Mouse (Mus musculus) G1E (cell line): ENCODE results near the gene Hist1h2ah. TPM values are rescaled to one million over a fixed set of nuclear protein-coding genes. Genes with fewer than 3 reads are reported as not detected.
A peak's percentile ranks its signal among the peaks of the same experiment; 100 is the strongest.

Source experiments
- ATAC-seq: 2 replicates; pipeline ENCODE4 v1.8.0; 2016; ENCODE audit warnings: mild to moderate bottlenecking; ENCODE audit not compliant: insufficient number of reproducible peaks, poor library complexity, low FRiP score, severe bottlenecking; ENCODE audit errors: extremely low read depth
- DNase-seq: peaks from one replicate; pipeline ENCODE4 v3.0.0; 2012; ENCODE audit warnings: low spot score
- H3K27me3 ChIP-seq: 2 replicates; pipeline ENCODE4 v1.6.1; 2012; ENCODE audit warnings: mild to moderate bottlenecking, low read length, inconsistent platforms; ENCODE audit not compliant: insufficient read depth
- H3K36me3 ChIP-seq: replicated peaks from 2 replicates; pipeline ENCODE3; 2012; ENCODE audit warnings: mild to moderate bottlenecking, inconsistent platforms
- H3K4me1 ChIP-seq: 2 replicates; pipeline ENCODE4 v1.6.1; 2012; ENCODE audit warnings: low read depth, low read length, inconsistent platforms, mixed read lengths; ENCODE audit not compliant: insufficient read depth
- H3K4me3 ChIP-seq: 2 replicates; pipeline ENCODE4 v1.5.1; 2012; ENCODE audit warnings: low read depth, mild to moderate bottlenecking, inconsistent platforms, low read length, moderate library complexity, mixed read lengths
- H3K9me3 ChIP-seq: replicated peaks from 2 replicates; pipeline ENCODE4 v1.6.1; 2012; ENCODE audit warnings: inconsistent platforms
- CTCF ChIP-seq: IDR thresholded peaks from 2 replicates; pipeline ENCODE4 v1.5.1; 2012; ENCODE audit warnings: low read depth, low read length, inconsistent platforms, mixed read lengths
- GATA1 ChIP-seq: IDR thresholded peaks from 2 replicates; pipeline ENCODE4 v1.6.1; 2012; ENCODE audit warnings: borderline replicate concordance, low read length, inconsistent platforms, mixed read lengths
- GATA2 ChIP-seq: IDR thresholded peaks from 2 replicates; pipeline ENCODE4 v1.6.1; 2012; ENCODE audit warnings: low read depth, low read length, inconsistent platforms, borderline replicate concordance
- POLR2AphosphoS5 ChIP-seq: IDR thresholded peaks from 2 replicates; pipeline ENCODE4 v1.6.1; 2012; ENCODE audit warnings: low read depth, low read length, inconsistent platforms; ENCODE audit not compliant: insufficient replicate concordance
- TAL1 ChIP-seq: conservative IDR thresholded peaks from 2 replicates; pipeline ENCODE4 v1.6.1; 2012; ENCODE audit warnings: low read depth, low read length, inconsistent platforms, mixed read lengths
- polyA plus RNA-seq: library from polyadenylated mRNA; stranded (reverse); fragments of >175 nt; gene quantifications from 2 replicates; pipeline ENCODE4 v1.2.3, GENCODE M21; 2012
- total RNA-seq, 2 experiments: library from RNA; stranded (forward) in 1 of 2; stranded (reverse) in 1 of 2; fragments of 200-1000 nt in 1 of 2; fragments of >200 nt in 1 of 2; fragmentation: Nextera tagmentation in 1 of 2; gene quantifications; 2 replicates each; pipeline ENCODE4 v1.2.3; 2014 to 2017

Hist1h2ah gene
- total and polyA plus RNA-seq, 3 experiments: 177 to 5,681 (median 2,043) TPM

- Histone ChIP-seq H3K4me3 (no peak overlapping the region), H3K27me3 (peaks cover 68% of the 10 kb centered on the region)
- TF ChIP-seq POLR2AphosphoS5 (no peak), GATA1 (no peak), GATA2 (no peak), TAL1 (no peak), CTCF (no peak)
Measured at GRCm38 (mm10) chr13:21997821-21998220, 37.5 kb downstream of the Hist1h2ah start.

GRCm38 (mm10) chr13:21997201-21997820 is 38.1 kb downstream of the Hist1h2ah start:
- Histone ChIP-seq H3K27me3 (peaks cover 64% of the 10 kb centered on the region), H3K4me1 (peaks cover 42% of the 10 kb centered on the region), H3K4me3 (peak overlapping the region; percentile 36; the same call in 1 of the 2 replicates), H3K36me3 (no peaks in the 10 kb centered on the region), H3K9me3 (no peaks in the 10 kb centered on the region)
- no peak for DNase-seq
- TF ChIP-seq GATA2 (no peak), POLR2AphosphoS5 (no peak), TAL1 (no peak), CTCF (no peak), GATA1 (no peak)
- no peak for ATAC-seq

More at GRCm38 (mm10) chr13:21997821-21998220, 37.5 kb downstream of the Hist1h2ah start:
- DNase-seq (no peak), ATAC-seq (no peak)
- H3K36me3 ChIP-seq: no peaks in the 10 kb centered on the region
- H3K4me1 ChIP-seq: peaks cover 43% of the 10 kb centered on the region
- H3K9me3 ChIP-seq: no peaks in the 10 kb centered on the region

- Histone ChIP-seq H3K27me3 (peaks cover 59% of the 10 kb centered on the region), H3K4me1 (peaks cover 37% of the 10 kb centered on the region), H3K36me3 (no peaks in the 10 kb centered on the region), H3K9me3 (no peaks in the 10 kb centered on the region), H3K4me3 (peak overlapping the region; percentile 36; the same call in 1 of the 2 replicates)
- ATAC-seq (no peak), DNase-seq (no peak)
- TF ChIP-seq GATA2: no peak
- TF ChIP-seq CTCF: no peak
- no peak for TF ChIP-seq GATA1
- TF ChIP-seq POLR2AphosphoS5: no peak
- TF ChIP-seq TAL1: no peak
Measured at GRCm38 (mm10) chr13:21996840-21997185, 38.6 kb downstream of the Hist1h2ah start.

GRCm38 (mm10) chr13:21996101-21996839 is 39.1 kb downstream of the Hist1h2ah start:
- ATAC-seq: no peak
- no peaks in the 10 kb centered on the region for H3K36me3 ChIP-seq
- DNase-seq: no peak

GRCm38 (mm10) chr13:21995331-21995914 is 39.9 kb downstream of the Hist1h2ah start:
- peaks cover 29% of the 10 kb centered on the region for H3K4me1 ChIP-seq
- TF ChIP-seq TAL1: no peak
- no peak for TF ChIP-seq CTCF
- TF ChIP-seq GATA1: no peak
- TF ChIP-seq POLR2AphosphoS5: no peak
- no peak for TF ChIP-seq GATA2
- H3K36me3 ChIP-seq: no peaks in the 10 kb centered on the region
- peak overlapping the region; percentile 66; the same call in 1 of the 2 replicates for H3K4me3 ChIP-seq
- peaks cover 9% of the 10 kb centered on the region for H3K9me3 ChIP-seq
- DNase-seq (no peak), ATAC-seq (no peak)
- peaks cover 54% of the 10 kb centered on the region for H3K27me3 ChIP-seq

More at GRCm38 (mm10) chr13:21996101-21996839, 39.1 kb downstream of the Hist1h2ah start:
- TF ChIP-seq GATA2 (no peak), TAL1 (no peak), CTCF (no peak), POLR2AphosphoS5 (no peak), GATA1 (no peak)
- peaks cover 55% of the 10 kb centered on the region for H3K27me3 ChIP-seq
- H3K4me3 ChIP-seq: peak overlapping the region; percentile 66; the same call in 1 of the 2 replicates
- peaks cover 32% of the 10 kb centered on the region for H3K4me1 ChIP-seq
- peaks cover 3% of the 10 kb centered on the region for H3K9me3 ChIP-seq

GRCm38 (mm10) chr13:21994896-21995295 is 40.5 kb downstream of the Hist1h2ah start:
- Histone ChIP-seq H3K36me3 (no peaks in the 10 kb centered on the region), H3K4me1 (peaks cover 29% of the 10 kb centered on the region), H3K4me3 (peak overlapping the region; percentile 66; the same call in 1 of the 2 replicates), H3K9me3 (peaks cover 11% of the 10 kb centered on the region), H3K27me3 (peaks cover 54% of the 10 kb centered on the region)
- DNase-seq (no peak), ATAC-seq (no peak)
- no peak for TF ChIP-seq TAL1
- no peak for TF ChIP-seq POLR2AphosphoS5
- no peak for TF ChIP-seq GATA2
- TF ChIP-seq CTCF: no peak
- TF ChIP-seq GATA1: no peak
